Mouse (Mus musculus): ENCODE measurements at regions not wholly inside any gene's neighbourhood (a gene's known extent, or its start where the extent isn't known, plus 50 kb on each side); places are given as distances from the start of the nearest gene placed in this dataset.

- Histone ChIP-seq H3K79me2 (ENCODE audit: control insufficient read depth, insufficient read depth, low read length) (no peaks in the 10 kb centered on the region), H3K9ac (ENCODE audit: low read depth, low read length) (no peak overlapping the region), H3K4me1 (ENCODE audit: control insufficient read depth, insufficient read depth, low read length) (no peaks in the 10 kb centered on the region), H3K27ac (replicated peaks; ENCODE audit: insufficient read depth, low read depth, low read length) (no peak overlapping the region), H3K27me3 (ENCODE audit: control insufficient read depth, insufficient read depth, low read length) (no peaks in the 10 kb centered on the region), H3K36me3 (ENCODE audit: control insufficient read depth, insufficient read depth, low read length) (no peaks in the 10 kb centered on the region), H3K4me3 (ENCODE audit: insufficient read depth, low read depth, low read length) (no peak overlapping the region)
- no peak for DNase-seq (ENCODE audit: extremely low read depth, low read depth, low spot score)
- no peak for TF ChIP-seq POLR2A (IDR thresholded peaks at IDR 0.05; ENCODE audit: extremely low read depth, insufficient read depth, low read length)
- no peak for TF ChIP-seq CTCF (IDR thresholded peaks at IDR 0.05; ENCODE audit: low read depth, low read length)
- 77% methylated on average over 3 of the region's 3 CpGs for WGBS
Measured at GRCm38 (mm10) chr2:56885181-56885580, 238.6 kb downstream of the Nr4a2 start.

- H3K4me1 ChIP-seq (ENCODE audit: control insufficient read depth, insufficient read depth, low read length), result no peaks in the 10 kb centered on the region
- H3K9ac ChIP-seq (ENCODE audit: low read depth, low read length), result no peak overlapping the region
- H3K4me3 ChIP-seq (ENCODE audit: insufficient read depth, low read depth, low read length), result no peak overlapping the region
- no peaks in the 10 kb centered on the region for H3K79me2 ChIP-seq (ENCODE audit: control insufficient read depth, insufficient read depth, low read length)
- no peak for TF ChIP-seq POLR2A (IDR thresholded peaks at IDR 0.05; ENCODE audit: extremely low read depth, insufficient read depth, low read length)
- no peak for TF ChIP-seq CTCF (IDR thresholded peaks at IDR 0.05; ENCODE audit: low read depth, low read length)
- H3K27ac ChIP-seq (replicated peaks; ENCODE audit: insufficient read depth, low read depth, low read length), result no peak overlapping the region
- WGBS, result 50% methylated on average over 2 of the region's 2 CpGs
- no peaks in the 10 kb centered on the region for H3K27me3 ChIP-seq (ENCODE audit: control insufficient read depth, insufficient read depth, low read length)
- H3K36me3 ChIP-seq (ENCODE audit: control insufficient read depth, insufficient read depth, low read length), result no peaks in the 10 kb centered on the region
- DNase-seq (ENCODE audit: extremely low read depth, low read depth, low spot score), result no peak
Measured at GRCm38 (mm10) chr2:56860776-56861175, 263.0 kb downstream of the Nr4a2 start.

GRCm38 (mm10) chr2:56820551-56820950 lies 303.3 kb downstream of the Nr4a2 start:
- Histone ChIP-seq H3K4me1 (ENCODE audit: control insufficient read depth, insufficient read depth, low read length) (no peaks in the 10 kb centered on the region), H3K4me3 (ENCODE audit: insufficient read depth, low read depth, low read length) (no peak overlapping the region), H3K27me3 (ENCODE audit: control insufficient read depth, insufficient read depth, low read length) (no peaks in the 10 kb centered on the region), H3K27ac (replicated peaks; ENCODE audit: insufficient read depth, low read depth, low read length) (no peak overlapping the region), H3K9ac (ENCODE audit: low read depth, low read length) (no peak overlapping the region), H3K36me3 (ENCODE audit: control insufficient read depth, insufficient read depth, low read length) (no peaks in the 10 kb centered on the region), H3K79me2 (ENCODE audit: control insufficient read depth, insufficient read depth, low read length) (no peaks in the 10 kb centered on the region)
- DNase-seq (ENCODE audit: extremely low read depth, low read depth, low spot score), result no peak
- WGBS, result 65% methylated on average over 4 of the region's 4 CpGs
- TF ChIP-seq CTCF (IDR thresholded peaks at IDR 0.05; ENCODE audit: low read depth, low read length) (no peak), POLR2A (IDR thresholded peaks at IDR 0.05; ENCODE audit: extremely low read depth, insufficient read depth, low read length) (no peak)

GRCm38 (mm10) chr2:56784808-56785207 lies 339.0 kb downstream of the Nr4a2 start:
- Histone ChIP-seq H3K9ac (ENCODE audit: low read depth, low read length) (no peak overlapping the region), H3K4me3 (ENCODE audit: insufficient read depth, low read depth, low read length) (no peak overlapping the region), H3K36me3 (ENCODE audit: control insufficient read depth, insufficient read depth, low read length) (no peaks in the 10 kb centered on the region), H3K27me3 (ENCODE audit: control insufficient read depth, insufficient read depth, low read length) (no peaks in the 10 kb centered on the region), H3K79me2 (ENCODE audit: control insufficient read depth, insufficient read depth, low read length) (no peaks in the 10 kb centered on the region), H3K4me1 (ENCODE audit: control insufficient read depth, insufficient read depth, low read length) (no peaks in the 10 kb centered on the region), H3K27ac (replicated peaks; ENCODE audit: insufficient read depth, low read depth, low read length) (no peak overlapping the region)
- 64% methylated on average over 2 of the region's 2 CpGs for WGBS
- TF ChIP-seq CTCF (IDR thresholded peaks at IDR 0.05; ENCODE audit: low read depth, low read length) (no peak), POLR2A (IDR thresholded peaks at IDR 0.05; ENCODE audit: extremely low read depth, insufficient read depth, low read length) (no peak)
- no peak for DNase-seq (ENCODE audit: extremely low read depth, low read depth, low spot score)
